Mouse (Mus musculus) heart, postnatal 14 days (tissue): ENCODE measurements around the gene Tmem41b. TPM values are rescaled to one million over a fixed set of nuclear protein-coding genes. Genes with fewer than 3 reads are reported as not detected.
"Not testable (repeated sequence)": the region's sequence is repeated elsewhere in the genome, so short reads cannot be mapped to it uniquely, and the experiment has no call there.

Experiments used
- DNase-seq, 2 experiments: peaks; one replicate each; pipeline ENCODE4 v3.0.0; 2021 to 2022
- intact Hi-C: fragments of 180-260 bp; cut with DNase I; formaldehyde crosslinking; loops from one replicate; pipeline ENCODE4 v1.15.1; 2025
- total RNA-seq, 2 experiments: library from RNA; stranded (reverse); gene quantifications; 2 replicates each; pipeline ENCODE4 v1.2.3; 2021

The Tmem41b gene
- total RNA-seq, 2 experiments from 2014 or later: 46.6 to 47.7 TPM

DNA sequence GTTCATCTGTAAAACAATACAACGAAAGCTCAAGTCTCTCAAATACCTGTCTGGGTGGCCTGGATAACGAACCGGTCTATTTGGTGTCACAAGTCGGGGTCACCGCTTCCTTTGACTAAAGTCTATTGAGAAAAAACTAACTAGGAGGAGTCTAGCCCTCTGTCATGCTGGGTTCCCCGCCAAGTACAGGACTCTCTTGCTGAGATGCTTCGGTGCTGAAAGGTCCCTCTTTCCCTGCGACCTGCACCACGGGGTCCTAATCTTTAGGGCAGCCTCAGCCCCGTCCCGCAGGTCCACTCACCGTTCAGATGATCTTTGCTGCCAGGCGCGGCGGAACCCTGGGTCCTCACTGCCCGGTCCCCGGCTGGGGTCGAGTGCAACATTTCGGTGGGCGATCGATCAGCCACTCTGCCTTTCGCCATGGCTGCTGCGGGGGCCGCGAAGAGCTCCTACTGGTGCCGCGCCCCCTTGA is 1.0 kb downstream of the Tmem41b start:
- DNase-seq: no peak
- intact Hi-C loops: loop anchor here (2.0 kb wide), 2 partner anchors 33 to 75 kb away; partner anchors contain the start of genes Ipo7 and Zfp143

DNA sequence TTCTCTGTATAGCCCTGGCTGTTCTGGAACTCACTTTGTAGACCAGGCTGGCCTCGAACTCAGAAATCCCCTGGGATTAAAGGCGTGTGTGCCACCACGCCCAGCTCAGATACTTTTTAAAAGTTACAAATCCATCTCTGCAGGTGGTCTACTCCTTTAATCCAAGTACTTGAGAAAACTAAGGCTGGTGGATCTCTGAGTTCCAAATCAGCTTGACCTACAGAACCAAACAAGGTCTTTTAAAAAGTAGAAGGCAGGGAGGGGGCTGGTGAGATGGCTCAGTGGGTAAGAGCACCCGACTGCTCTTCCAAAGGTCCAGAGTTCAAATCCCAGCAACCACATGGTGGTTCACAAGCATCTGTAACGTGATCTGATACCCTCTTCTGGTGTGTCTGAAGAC is 2.1 kb downstream of the Tmem41b start:
- DNase-seq, intact Hi-C loops: not testable (repeated sequence)

DNA sequence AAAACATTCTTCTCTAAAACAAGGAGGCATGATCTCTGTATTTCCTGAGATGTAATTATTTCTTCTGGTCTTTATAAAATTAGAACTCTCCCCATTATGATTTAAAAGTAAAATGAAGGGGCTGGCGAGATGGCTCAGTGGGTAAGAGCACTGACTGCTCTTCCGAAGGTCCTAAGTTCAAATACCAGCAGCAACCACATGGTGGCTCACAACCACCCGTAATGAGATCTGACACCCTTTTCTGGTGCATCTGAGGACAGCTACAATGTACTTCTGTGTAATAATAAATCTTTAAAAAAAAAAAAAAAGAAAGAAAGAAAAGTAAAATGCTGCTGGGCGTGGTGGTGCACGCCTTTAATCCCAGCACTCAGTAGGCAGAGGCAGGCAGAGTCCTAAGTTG is 9.6 kb downstream of the Tmem41b start:
- intact Hi-C loops: not testable (repeated sequence)
- peak in 1 of 2 experiments; percentile 41 for DNase-seq

DNA sequence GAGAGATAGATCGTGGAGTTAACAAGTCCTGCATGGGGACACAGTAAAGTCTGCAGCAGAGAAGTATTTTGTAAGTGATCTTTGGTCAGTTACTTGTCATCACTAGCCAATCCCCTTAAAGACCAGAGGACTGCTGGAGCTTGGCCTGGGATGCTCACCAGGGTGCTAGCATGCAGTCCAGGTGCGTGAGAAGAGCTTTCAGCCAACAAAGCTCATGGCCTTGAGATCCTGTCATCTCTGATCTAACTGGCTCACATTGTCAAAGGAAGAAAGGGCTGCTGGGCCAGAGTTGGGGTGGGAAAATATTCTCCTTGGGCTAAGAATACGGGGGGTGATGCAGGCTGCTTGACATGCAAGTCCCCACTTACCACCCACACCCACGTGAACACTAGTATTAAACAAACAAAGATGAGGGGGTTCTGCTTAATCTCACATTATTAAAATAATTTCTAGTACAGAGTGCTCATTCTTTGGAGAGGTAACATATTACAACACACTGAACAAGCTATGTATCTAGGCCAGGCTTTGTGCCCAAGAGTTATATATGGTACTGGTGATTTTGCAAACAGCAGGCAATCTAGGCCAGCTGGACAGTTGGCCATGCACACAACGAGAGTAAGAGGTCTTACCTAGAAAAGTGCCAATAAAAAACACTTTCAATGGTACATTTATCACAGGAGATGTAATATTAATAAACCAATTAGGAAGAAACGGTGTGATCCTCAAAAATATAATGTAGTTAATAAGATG is 10.6 kb downstream of the Tmem41b start:
- intact Hi-C loops: no loop called here
- DNase-seq: no peak

DNA sequence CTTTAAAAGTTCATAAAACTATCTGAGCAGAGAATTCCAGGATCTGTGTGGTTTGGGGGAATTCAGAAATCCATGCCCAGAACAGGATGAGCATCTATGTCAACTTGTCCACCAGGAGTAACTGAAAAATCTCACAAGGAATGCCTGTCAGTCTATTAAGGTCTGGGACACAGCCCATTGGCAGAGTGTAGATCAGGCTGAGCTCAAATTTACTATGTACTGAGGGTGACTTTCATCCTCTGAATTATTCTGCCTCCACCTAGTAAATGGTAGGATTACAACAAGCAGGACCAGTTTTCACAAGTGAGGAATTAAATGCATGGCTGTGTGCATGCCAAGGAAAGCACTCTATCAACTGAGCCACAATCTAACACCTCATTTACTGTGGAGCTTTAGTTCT is 17.2 kb downstream of the Tmem41b start:
- no peak for DNase-seq
- intact Hi-C loops: loop anchor here (5.0 to 10.0 kb wide), 2 partner anchors 175 to 262 kb away; no protein-coding TSS in a partner anchor

DNA sequence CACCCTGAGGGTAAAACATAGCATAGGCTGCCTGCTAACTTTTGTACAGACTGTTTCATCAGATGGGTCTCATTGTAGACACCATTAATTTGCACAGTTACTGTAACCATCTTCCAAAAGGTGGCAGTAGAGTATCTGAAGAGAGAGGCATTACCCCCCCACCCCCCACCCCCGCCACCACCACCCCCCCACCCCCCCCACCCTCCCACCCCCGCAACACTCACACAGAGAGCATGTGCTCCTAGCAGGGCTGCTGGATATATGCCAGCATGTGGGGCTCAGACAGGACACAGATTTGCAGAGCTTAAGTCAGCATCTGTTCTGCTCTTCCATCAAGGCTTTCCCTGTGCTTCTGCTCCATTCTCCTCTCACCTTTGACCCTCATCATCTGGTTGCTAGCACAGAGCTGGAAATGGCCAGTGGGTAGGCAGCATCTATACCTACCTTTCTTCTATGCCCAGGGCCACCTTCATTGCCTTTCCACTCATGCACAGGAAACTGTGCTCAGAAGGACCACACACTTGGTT is 17.7 kb downstream of the Tmem41b start:
- DNase-seq: peak; percentile 42 to 64
- intact Hi-C loops: loop anchor here (5.0 to 10.0 kb wide), 2 partner anchors 174 to 262 kb away; no protein-coding TSS in a partner anchor

DNA sequence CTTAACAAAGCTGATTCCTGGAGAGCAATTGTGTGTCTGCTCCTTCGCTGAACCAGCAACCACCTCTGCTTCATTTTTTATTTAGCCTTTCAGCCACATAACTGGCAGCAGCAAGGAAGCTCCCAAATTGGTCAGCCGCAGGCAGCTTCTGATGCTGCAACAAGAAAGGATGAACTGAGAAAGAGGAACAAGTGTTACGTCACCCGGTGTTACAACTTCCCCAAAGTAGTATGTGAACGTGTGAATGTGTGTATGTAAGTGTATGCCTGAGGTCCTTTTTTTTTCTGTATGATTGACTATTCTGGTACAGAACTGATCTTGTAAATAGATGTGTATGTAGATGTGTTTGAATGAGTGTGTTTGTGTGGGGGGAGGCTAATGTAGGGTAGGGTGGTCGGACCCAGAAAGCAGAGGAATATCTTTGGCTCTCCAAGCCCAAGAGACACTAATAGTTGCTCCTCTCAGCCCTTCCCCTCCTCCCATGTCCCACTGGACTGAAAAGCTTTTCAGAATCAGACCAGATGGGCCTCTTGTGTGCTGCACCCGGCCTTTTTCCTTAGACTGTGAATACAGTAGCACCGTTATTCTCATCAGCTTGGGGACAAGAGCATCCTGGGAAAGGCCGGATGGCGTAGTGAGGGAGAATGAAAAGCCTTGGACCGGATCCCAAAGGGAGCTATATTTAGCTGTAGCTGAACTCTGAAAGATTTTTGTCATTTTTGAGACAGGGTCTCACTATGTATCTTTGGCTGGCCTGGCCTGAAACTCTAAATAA is 18.7 kb downstream of the Tmem41b start:
- intact Hi-C loops: loop anchor here (5.0 to 10.0 kb wide), 2 partner anchors 173 to 261 kb away; no protein-coding TSS in a partner anchor
- peak; percentile 31 to 56 for DNase-seq

DNA sequence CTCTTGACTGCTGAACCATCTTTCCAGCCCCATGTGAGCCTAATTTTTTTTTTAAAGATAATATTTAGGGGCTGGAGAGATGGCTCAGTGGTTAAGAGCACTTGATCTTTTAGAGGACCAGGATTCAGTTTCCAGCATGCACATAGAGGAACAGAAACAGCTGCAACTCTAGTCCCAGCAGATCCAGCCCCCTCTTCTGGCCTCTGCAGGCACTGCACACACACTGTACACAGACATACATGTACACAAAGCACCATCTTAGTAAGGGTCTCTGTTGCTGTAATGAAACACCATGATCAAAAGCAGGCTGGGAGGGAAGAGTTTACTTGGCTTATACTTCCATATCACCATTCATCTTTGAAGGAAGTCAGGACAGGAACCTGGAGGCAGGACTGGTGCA is 21.1 kb downstream of the Tmem41b start:
- no peak for DNase-seq
- intact Hi-C loops: loop anchor here (5.0 to 10.0 kb wide), 2 partner anchors 171 to 258 kb away; no protein-coding TSS in a partner anchor

DNA sequence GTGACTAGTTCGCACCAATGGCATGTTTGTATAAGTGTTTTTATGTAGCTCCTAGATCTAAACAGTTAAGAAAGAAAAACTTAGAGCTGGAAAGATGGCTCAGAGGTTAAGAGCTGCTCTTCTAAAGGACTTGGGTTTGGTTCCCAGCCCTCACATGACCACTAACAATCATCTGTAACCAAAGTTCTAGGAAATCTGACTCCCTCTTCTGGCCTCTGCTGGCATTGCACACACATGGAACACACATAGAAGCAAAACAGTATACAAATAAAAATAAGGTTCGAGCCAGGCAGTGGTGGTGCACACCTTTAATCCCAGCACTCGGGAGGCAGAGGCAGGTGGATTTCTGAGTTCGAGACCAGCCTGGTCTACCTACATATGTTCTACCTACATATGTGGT is 23.0 kb downstream of the Tmem41b start:
- DNase-seq: no peak
- intact Hi-C loops: loop anchor here (10.0 kb wide), 1 partner anchor 169 kb away; no protein-coding TSS in a partner anchor

DNA sequence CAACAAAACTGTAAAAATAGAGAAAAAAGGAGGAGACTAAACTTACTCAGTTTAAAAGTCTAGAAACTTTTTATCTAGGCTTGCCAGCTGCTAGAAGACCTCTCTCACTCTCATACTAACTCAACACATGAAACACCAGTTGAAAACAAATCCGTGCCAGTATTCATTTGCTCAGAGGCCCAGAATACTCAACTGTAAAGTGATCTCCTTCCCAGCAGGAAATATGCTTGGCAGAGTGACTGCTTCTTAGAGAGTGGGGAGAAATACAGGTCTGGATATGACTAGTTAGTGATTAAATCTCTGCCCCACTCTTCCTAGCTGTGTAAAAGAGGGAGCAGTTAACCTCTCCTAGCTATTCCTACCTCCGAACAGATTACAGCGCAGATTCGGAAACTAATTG is 24.1 kb downstream of the Tmem41b start:
- DNase-seq: no peak
- intact Hi-C loops: loop anchor here (10.0 kb wide), 1 partner anchor 168 kb away; no protein-coding TSS in a partner anchor

DNA sequence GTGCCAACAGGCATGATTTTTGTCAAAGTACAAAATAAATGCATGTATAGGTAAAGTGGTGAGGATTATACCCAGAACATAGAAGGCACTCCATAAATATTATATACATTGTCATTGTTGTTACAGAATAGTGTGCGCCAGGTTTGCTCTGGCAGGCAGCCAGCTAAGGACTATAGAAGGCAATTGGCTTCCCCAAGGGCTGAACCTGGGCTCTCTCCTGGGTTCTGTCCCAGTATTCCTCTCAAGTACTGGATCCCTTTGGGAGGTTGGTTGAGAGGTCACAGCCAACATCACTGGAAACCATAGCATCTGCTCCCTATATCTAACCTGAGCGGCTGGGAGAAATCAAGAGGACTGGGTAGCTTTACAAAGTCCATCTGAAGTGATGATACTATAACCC is 25.2 kb downstream of the Tmem41b start:
- intact Hi-C loops: loop anchor here (10.0 kb wide), 1 partner anchor 167 kb away; no protein-coding TSS in a partner anchor
- DNase-seq: no peak

DNA sequence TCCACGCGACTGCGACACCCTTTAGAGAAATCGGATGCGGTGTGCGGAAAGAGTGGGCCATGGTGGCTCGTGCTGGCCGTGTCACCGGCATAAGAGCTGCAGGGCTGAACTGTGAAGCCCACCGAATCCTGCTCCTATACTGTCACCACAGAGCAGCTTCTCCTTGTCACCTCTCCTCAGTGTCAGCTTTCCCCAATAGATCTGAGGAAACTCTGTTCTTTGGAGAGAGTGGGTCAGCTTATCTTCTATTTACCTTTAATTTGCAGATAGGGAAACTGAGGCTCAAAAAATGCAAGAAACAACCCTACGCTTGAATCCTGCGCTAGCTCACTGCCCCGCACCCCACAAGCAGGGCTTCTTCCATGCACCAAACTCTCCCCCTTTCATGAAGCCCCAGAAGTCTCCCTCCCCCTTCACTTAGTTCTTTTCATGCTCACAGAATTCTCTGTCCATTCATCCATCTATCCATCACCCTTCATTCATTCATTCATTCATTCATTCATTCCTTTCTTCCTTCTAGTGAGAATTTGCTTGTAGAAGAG is 26.0 kb downstream of the Tmem41b start:
- DNase-seq: no peak
- intact Hi-C loops: loop anchor here (10.0 kb wide), 1 partner anchor 166 kb away; no protein-coding TSS in a partner anchor

DNA sequence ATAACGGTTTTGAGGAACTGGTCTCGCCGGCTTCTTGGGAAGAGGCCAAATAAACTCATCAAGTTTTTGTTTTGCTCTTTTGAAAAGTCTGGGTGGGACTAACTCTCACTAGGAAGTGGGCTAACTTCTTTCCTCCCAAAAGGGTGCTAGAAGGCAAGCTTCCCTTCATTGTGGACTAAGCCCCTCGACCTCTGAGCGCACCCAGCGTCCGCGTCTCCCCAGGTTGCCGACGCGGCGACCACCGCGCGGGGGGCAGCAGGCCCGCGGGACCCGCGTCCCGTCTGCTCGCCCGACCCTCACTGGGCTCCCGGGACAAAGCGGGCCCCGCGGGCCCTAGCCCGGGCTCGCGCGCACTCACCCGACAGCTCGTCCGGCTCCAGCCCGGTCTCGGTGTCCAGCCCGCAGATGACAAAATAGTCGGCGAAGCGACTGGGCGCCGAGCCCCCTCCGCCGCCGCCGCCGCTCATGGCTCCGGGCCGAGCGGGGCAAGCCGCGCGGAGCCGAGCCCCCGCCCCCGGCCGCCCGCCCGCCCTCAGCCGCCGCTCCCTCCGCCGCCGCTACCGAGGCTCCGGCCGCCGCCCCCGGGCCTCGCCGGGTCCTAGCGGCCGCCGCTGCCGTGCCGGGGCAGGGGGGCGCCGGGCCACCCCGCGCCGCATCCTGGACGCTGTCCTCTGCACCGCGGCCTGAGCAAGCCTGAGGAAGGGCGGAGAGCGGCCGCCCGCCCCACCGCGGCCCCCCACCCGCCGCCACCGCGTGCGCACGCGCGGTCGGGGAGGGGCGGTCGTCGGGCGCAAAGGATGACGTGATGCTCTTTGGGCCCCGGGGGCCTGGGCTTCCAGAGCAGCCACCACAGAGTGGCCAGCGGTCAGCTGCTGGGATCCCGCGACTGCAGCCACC is 26.8 kb downstream of the Tmem41b start, which contains the start of gene Dennd5a:
Gene Dennd5a, minus strand, starts transcription at position 755 of the 897 bp plus-strand sequence.
- peak; percentile 85 to 87 for DNase-seq
- intact Hi-C loops: loop anchor here (10.0 kb wide), 1 partner anchor 165 kb away; no protein-coding TSS in a partner anchor

DNA sequence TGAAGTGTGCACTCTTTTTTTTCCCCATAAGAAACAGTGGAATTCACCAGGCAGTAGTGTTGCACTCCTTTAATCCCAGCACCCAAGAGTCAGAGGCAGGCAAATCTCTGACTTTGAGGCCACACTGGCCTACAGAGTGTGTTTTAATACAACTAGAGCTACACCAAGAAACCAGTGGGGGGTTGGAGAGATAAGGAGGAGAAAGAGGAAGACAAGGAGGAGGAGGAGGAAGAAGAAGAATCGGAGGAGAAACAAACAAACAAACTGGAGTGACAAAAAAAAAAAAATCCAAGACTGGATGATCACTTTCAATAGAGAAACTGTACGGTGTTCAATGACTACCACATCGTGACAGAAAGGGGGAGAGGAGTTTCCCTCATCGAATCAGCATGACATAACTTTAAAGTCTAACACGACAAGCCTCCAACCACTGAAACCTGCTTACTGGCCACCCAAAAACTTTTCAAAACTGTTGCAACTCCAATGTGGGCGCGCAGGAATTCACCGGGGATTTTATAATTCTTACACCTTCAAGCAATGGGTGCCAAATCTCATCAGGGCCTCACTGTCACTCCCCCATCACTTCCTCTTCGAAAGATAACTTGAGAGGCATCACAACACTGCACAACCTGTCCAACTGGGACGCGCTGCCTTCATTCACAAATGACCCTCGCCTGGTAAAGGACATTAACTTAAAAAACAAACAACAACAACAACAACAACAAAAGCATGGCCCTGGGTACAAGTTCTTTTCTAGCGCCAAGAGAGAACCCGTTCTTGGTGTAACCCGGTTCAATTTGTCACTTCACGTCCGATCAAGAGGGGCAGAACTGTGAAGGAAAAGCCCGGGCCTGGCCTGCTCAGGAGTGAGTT is 27.6 kb downstream of the Tmem41b start:
- peak in 1 of 2 experiments; percentile 44 for DNase-seq
- intact Hi-C loops: no loop called here

DNA sequence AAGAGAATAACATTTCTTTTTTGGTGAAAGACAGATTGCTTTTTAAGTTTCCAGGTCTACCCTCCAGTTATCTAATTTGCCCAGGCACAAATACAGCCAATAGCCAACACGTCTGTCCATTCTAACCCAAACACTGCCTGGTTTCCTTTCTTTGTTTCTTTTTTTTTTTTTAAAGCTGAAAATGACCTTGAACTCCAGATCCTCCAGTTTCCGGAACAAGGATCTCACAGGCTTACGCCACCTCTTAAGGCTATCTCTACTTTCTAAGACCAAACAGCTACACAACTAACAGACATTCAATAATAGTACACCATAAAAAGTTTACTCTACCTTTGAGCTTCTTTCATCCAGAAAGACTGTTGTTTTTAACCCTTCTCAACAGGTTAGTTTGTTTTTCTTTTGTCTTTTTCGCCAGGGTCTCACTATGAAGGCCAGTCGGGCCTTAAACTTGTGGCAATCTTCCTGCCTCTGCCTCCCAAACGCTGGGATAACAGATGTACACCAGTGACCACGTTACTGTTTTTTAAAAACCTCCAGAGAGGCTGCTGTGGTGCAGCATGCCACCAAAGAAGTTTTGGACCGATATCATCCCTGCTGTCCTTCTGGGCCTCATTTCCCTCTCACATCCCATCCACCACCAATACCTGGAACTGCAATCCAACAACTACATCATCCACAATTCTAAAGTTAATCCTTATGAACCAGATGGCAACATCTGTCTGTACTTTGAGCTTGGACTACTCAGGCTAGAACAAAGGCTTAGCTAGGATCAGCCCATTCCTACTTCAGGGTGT is 28.5 kb downstream of the Tmem41b start:
- intact Hi-C loops: no loop called here
- DNase-seq: no peak

DNA sequence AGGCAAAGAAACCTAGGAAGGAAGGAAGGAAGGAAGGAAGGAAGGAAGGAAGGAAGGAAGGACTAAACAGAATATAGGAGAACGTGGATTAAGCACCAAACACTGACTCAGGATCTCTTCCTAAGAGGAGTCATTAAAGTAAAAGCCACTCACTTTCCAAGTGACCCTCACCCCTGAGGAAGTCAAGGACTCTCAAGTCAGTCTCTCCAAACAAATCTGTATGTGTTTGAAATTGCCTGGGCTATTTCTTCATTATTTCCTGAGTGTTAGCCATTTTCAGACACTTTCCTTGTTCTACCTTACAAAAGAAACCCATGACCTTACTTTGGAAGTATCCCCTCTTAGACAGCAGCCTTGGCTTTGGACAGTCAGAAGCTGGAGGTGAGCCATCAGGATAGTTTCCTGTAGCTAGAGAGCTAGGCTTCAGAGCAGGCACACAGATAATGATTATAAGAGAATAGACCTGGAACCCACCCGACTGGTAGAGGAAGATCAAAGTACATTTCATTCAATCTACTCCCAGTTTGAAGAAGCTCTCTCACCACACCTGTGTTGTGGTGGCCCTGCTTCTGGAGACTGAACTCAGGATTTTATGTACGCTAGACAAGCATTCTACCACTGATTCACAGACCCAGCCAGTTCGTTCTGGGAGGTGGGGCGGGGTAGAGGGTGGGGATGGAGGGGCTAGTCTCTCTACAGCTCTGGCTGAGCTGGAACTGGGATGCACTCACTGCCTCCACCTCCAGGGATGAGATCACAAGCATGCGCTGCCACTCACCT is 31.9 kb downstream of the Tmem41b start:
- no peak for DNase-seq
- intact Hi-C loops: no loop called here

DNA sequence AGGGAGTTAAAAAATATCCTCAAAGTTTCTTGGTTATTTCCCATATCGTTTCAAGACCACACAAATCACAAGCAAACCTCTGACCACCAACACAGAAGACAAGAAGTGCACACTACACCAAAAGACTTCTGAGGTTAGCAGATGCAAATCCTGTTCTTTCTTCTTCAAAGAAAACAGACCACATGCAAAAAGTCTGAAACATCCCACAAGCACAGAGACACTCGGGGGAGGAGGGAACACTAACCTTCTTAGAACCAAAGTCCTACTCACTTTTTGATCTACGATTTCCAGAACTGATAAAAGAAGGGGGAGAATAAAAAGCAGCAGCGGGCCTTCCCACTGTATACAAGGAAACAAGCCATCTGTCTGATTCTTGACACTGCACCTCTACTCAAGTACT is 35.4 kb downstream of the Tmem41b start:
- DNase-seq: no peak
- intact Hi-C loops: no loop called here
